In genomic region chr19:45804593-45805368, GRCm38 (mm10) we compare ENCODE assay signal across 8 mouse cellular contexts. TPM values are rescaled to one million over a fixed set of nuclear protein-coding genes. Genes with fewer than 3 reads are reported as not detected.
DNase-seq lines count a peak whose midpoint lies in the region; ATAC-seq lines count a peak whose summit lies in the region.

No protein-coding gene starts in this region.

- no peak overlapping the region for H3K9ac ChIP-seq in liver, embryonic 16.5 days (ENCODE audit: low read depth, low read length)

- 0 out of 2 replicates have a peak overlapping the region, but pooled peaks have one; percentile 16 for H3K4me2 ChIP-seq in liver, embryonic 16.5 days (ENCODE audit: low read depth, low read length)

- H3K4me3 ChIP-seq in liver, embryonic 16.5 days (ENCODE audit: low read depth, low read length), result no peak overlapping the region

- peak; percentile 55 for ATAC-seq in liver, embryonic 16.5 days (ENCODE audit: low read depth)

- H3K9me3 ChIP-seq in liver, embryonic 16.5 days (replicated peaks; ENCODE audit: control insufficient read depth, low read length), result no peaks in the 10 kb centered on the region

- DNase-seq in adrenal gland, postnatal 14 days, result peak; percentile 57
- DNase-seq in adrenal gland, postnatal 4 days (ENCODE audit: low spot score in 2 of 2), result no peak
- DNase-seq in 416B (ENCODE audit: low read depth), result peak; percentile 71
- DNase-seq in cerebellum, postnatal 10 days, result peak; percentile 52 to 68
- DNase-seq in heart, postnatal 4 days, result peak; percentile 36
- peak; percentile 79 for DNase-seq in splenic B cell, adult 2 months (ENCODE audit: low read depth, low spot score)
- DNase-seq in testis, postnatal 14 days (ENCODE audit: low spot score), result no peak

- H3K27me3 ChIP-seq in liver, embryonic 16.5 days (ENCODE audit: control insufficient read depth, insufficient read depth, low read depth, low read length), result no peaks in the 10 kb centered on the region
- no peaks in the 10 kb centered on the region for H3K27me3 ChIP-seq in splenic B cell, adult 2 months (ENCODE audit: control insufficient read depth, insufficient read depth, low read length, poor library complexity, severe bottlenecking)

- no peak overlapping the region for H3K27ac ChIP-seq in liver, embryonic 16.5 days (ENCODE audit: low read length)

- H3K36me3 ChIP-seq in liver, embryonic 16.5 days (ENCODE audit: control insufficient read depth, insufficient read depth), result no peaks in the 10 kb centered on the region
- no peaks in the 10 kb centered on the region for H3K36me3 ChIP-seq in splenic B cell, adult 2 months (ENCODE audit: control insufficient read depth, insufficient read depth, low read length, poor library complexity, severe bottlenecking)

- peaks cover 34% of the 10 kb centered on the region for H3K4me1 ChIP-seq in liver, embryonic 16.5 days (ENCODE audit: control insufficient read depth, low read depth, low read length)

- 19% methylated on average over 12 of the region's 12 CpGs for WGBS in liver, embryonic 16.5 days (ENCODE audit: insufficient replicate concordance)

RNA-seq across cellular contexts. Expression of gene Kcnip2, which starts 11.1 kb away (rescaled TPM):
- 0.19 and 0.38 TPM in 2 replicates for total RNA-seq in adrenal gland, postnatal 14 days (2021)
- 1 to 10 TPM; 1.0 to 2.5 TPM for total RNA-seq in adrenal gland, postnatal 4 days (2021)
- total RNA-seq in heart, postnatal 4 days (2021), result 10 to 100 TPM; 69.8 to 85.1 TPM
- 2.2 TPM in 2 replicates for polyA plus RNA-seq in liver, embryonic 16.5 days (2015; fragmentation: Nextera tagmentation; extraction: Ambion mirVana)

RNA-seq across cellular contexts. Expression of gene Mgea5, which starts 21.1 kb away (rescaled TPM):
- 71.8 and 76.5 TPM in 2 replicates for total RNA-seq in adrenal gland, postnatal 14 days (2021)
- 100 to 1,000 TPM; 105 to 123 TPM for total RNA-seq in adrenal gland, postnatal 4 days (2021)
- 10 to 100 TPM; 82.8 to 89.2 TPM for total RNA-seq in heart, postnatal 4 days (2021)
- 15.6 and 16.3 TPM in 2 replicates for polyA plus RNA-seq in liver, embryonic 16.5 days (2015; fragmentation: Nextera tagmentation; extraction: Ambion mirVana)

RNA-seq across cellular contexts. Expression of gene Npm3, which starts 55.4 kb away (rescaled TPM):
- total RNA-seq in adrenal gland, postnatal 14 days (2021), result 27.1 and 33.6 TPM in 2 replicates
- 10 to 100 TPM; 38.4 to 42.9 TPM for total RNA-seq in adrenal gland, postnatal 4 days (2021)
- total RNA-seq in heart, postnatal 4 days (2021), result 10 to 100 TPM; 25.4 to 27.8 TPM
- polyA plus RNA-seq in liver, embryonic 16.5 days (2015; fragmentation: Nextera tagmentation; extraction: Ambion mirVana), result 4.6 and 6.1 TPM in 2 replicates

Comparison
In these comparisons a context has a peak if more than half of its experiments do, and no peak if none do; other contexts are left out.
1. DNase-seq: peak in adrenal gland, postnatal 14 days (single experiment), 416B (single experiment), cerebellum, postnatal 10 days (2 of 2), heart, postnatal 4 days (single experiment) and splenic B cell, adult 2 months (single experiment); none in adrenal gland, postnatal 4 days (0 of 2) and testis, postnatal 14 days (single experiment).
2. RNA of gene Kcnip2, which starts 11.1 kb away (total RNA-seq): 69.8 to 85.1 TPM in heart, postnatal 4 days; 1.0 to 2.5 TPM in adrenal gland, postnatal 4 days and 0.19 to 0.38 TPM in adrenal gland, postnatal 14 days; every median in the first group is over 10 times any median in the second.